Mouse (Mus musculus) liver, embryonic 14.5 days (tissue): ENCODE measurements around the gene Scarb1.

Experiments used
- CTCF ChIP-seq: IDR thresholded peaks from 2 replicates; pipeline ENCODE4 v1.5.1; 2016; ENCODE audit warnings: antibody characterized with exemption, low read depth, control low read depth
- EP300 ChIP-seq: IDR thresholded peaks from 2 replicates; pipeline ENCODE4 v1.6.1; 2016; ENCODE audit warnings: antibody characterized with exemption, low read depth

DNA sequence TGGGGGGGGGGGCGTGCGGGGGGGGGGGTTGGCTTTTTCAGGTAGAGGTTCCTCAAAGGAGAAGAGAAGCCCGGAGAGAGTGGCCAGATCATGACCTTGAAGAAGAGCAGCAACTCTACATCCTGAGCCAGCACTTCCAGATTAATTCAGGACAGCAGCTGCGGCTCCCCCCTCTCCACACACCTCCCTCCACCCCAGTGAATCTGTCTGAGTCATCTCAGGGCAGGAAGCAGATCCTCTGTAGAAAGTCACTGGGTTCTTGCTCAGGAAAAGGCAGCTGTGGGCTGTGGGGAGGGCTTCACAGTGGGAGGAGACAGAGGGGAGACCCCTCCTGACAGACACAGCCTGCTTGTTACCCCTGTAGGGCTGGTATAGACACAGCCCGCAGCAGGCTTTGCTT is 87.0 kb downstream of the Scarb1 start:
- no peak for TF ChIP-seq CTCF
- TF ChIP-seq EP300 = no peak
